Mouse (Mus musculus): ENCODE measurements around the gene P3h2.

The P3h2 gene

DNA sequence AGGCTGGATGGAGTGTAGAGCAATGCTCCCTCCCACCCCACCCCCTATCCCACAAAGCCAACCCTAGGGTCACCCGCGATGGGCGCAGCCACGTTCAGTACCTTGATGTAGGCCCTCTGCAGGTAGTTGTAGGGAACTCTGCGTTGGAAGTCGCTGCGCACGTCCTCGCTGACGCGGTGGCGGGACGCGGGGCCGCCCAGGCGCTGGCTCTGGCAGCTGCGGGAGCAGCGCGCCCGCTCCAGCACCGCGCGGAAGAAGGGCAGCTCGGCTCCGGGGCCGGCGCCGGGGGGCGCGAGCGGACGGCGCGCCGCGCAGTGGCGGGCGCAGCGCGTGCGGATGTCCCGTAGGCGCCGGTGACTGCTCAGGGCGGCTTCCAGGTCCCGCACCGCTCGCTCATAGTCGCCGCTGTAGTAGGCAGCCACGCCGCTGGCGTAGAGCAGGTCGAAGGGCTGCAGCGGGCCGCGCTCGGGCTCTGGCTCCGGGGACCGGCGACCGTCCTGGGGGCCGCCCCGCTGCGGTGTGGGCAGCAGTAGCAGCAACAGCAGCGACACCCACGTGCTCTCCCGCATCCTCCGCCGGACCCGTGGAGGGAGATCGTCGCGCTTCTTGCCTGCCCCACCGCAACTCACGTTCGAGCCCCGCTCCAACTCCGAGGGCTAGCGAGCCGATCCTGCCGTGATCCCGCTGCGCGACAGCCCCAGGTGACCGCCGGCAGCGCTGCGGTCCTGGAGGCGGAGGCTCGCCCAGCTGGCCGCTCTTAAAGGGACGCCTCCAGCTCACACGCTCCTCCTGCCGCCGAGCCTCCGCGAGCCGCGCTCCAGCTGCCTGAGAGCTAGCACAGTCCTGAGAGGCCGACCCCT, at the start of gene P3h2:
P3h2 (minus strand) TSS at position 670 of the 860 bp plus-strand sequence.
- WGBS: under 1% methylated on average over 94 of the region's 101 CpGs

DNA sequence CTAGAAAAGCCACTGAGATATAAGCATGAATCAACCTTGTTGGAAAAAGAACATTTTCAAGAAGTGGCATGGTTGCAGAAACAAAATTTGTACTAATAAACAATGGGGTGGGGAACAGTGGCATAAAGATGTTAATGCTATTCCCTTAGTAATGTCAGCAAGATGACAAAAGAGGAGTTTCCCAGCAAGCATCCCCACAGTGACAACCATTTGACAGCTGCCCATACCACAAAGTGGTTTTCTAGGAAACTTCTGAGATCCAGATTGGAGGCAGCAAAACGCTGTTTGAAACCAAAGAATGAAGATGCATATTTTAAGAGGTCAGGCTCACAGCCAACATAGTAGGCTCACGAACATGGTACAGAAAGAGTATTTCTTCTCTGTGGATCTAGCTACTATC, 46.7 kb upstream of the P3h2 start:
- 77% methylated on average over 2 of the region's 2 CpGs for WGBS

DNA sequence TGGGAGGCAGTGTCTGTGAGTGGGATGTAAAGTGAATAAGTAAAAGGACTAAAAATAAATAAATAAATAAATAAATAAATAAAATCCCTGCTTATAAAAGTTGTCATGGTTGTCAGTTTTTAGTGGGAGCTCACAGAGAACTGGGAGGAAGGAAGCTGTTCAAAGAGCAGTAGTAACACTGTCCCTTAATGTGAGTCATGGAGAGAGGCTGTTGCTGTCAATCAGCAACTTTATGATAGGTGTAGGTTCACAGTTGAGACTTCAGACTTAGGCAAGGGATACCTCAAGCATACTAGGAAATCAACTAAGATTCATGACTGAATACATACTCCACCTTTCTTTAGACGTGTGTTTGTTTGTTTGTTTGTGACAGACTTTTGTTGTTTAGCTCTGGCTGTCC, 45.4 kb upstream of the P3h2 start:
- WGBS: 81% methylated on average over 1 of the region's 1 CpGs

DNA sequence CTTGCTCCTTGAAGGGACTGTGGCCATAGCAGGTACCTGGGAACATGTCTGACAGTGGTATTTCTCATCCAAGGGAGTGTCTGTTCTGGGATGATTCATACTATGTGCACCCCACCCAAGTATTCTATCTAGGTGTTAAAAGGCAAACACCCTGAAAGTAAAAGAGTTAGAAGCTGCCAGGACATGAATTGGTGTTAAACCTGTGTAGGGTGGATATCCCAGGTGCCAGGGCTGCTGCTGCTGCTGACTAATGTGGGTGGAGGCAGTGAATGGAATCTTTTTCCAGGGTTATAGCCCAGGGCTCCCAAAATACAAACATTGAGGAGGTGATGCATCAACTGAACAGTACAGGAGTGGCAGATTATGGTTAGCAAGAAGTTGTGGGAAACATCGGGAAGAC, 41.3 kb upstream of the P3h2 start:
- 93% methylated on average over 1 of the region's 1 CpGs for WGBS

DNA sequence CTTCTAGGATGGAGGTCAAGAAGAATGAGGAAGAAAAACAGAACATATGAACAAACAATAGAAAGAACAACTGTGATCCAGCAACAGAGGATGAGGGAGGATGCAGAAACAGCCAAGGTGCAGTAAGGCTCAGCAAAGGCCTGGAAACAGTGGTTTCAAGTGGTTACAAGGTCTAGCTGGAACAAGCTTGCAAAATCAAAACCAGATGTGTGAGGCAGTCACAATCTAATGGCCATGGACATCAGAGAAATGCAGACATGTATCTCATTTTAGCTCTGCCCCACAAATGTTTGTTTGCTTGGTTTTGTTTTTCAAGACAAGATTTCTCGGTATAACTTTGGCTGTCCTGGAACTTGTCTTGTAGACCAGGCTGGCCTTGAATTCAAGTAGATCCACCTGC, 25.5 kb upstream of the P3h2 start:
- WGBS: 93% methylated on average over 1 of the region's 1 CpGs

DNA sequence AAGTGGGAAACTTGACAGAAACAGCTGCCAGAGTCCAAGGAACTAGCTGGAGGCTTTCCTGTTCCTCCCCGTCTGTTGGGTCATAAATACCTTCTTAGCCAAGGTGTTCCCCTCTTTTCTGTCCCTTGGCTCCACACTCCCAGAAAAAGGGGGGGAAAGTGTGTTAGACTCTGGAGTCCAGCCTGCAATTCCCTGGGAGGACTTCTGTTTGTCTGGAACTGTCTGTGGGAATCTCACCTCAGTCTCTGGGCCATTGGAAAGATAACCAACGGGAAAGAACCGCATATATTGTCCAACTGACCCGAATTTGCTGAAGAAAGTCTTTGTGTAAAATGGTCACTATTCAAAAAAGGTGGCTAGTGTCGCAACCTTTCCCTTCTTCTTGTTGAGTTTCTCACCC, 1.0 kb upstream of the P3h2 start:
- 73% methylated on average over 5 of the region's 5 CpGs for WGBS

DNA sequence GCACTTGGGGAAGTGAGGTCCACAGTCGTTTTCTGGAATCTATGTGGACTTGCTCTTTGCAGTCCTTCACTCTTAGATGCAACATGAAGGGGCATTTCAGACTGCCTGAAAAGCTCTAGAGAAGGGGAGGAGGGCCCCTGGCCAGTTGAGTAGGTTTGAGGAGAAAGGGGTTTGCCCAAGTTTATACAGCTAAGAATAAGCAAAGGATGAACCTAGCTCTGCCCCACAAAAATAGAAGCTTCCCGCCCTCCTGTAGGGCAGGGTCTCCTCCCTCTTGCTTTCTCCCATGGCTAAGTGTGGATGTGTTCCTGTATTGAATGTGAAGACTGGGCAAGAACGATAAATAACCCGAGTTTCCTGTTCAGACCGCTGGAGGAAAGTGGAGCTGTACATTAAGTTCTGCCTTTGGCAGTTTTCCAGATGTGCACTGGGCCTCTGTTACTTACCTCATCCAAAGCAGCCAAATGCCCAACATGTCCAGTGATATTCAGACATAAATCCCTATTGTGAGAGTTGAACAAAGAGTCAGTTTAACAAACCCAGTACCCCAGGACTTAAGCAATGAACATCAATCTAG, 545 bp upstream of the P3h2 start:
- WGBS: 16% methylated on average over 5 of the region's 5 CpGs

DNA sequence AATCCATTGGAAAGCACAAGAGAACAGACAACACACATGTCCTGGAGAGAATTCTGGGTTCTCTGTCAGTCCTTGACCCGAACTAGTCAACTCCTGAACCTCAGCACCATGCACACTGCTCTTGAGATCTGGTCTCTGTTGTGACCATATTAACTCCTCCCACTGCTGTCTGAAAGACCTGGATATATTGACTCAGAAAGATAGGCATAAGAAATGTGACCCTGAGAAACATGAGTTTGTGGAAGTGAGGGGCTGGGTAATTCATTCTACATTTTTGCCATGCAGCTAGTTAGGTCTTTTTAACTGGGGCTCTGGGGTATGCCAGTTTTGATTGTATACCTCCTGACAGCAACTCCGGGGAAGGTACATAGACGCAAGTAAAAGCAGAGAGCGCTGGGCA, 1.3 kb downstream of the P3h2 start:
- 72% methylated on average over 4 of the region's 4 CpGs for WGBS

DNA sequence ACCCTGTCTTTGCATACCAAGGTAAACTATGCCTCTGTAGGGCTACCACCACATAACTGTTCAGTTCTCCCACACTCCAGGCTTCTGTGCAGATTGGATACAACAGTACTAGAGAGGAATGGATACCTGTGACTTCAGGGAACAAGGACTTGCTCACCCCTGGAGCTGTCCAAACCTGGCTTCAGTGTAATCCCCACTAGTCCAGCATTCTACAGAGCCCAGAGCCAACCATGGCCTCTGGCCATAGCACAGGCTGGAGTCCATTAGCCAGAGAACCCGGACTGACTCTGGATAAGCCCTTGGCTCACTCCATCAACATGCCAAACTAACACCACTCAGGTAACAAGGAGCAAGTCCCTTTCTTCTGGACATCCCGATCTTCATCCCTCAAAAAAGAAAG, 2.7 kb downstream of the P3h2 start:
- 87% methylated on average over 2 of the region's 2 CpGs for WGBS

DNA sequence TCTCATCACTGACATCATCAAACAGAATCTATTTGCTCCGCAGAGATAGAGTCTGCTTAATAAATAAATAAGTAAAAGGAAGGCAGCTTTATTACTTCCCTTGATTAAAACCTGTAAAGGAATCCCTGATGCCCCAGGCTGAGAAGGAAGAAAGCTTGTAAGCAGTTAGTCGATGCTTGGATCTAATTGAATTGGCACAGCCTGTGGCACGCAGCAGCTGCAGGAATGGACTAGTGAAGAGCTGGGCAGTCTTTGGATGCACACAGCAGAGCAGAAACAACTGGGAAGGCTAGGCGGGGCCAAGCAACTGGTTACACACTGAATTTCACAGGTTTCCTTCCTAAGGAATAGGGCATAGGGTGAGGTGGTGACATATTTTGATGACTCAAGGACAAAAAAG, 5.4 kb downstream of the P3h2 start:
- 68% methylated on average over 4 of the region's 4 CpGs for WGBS

DNA sequence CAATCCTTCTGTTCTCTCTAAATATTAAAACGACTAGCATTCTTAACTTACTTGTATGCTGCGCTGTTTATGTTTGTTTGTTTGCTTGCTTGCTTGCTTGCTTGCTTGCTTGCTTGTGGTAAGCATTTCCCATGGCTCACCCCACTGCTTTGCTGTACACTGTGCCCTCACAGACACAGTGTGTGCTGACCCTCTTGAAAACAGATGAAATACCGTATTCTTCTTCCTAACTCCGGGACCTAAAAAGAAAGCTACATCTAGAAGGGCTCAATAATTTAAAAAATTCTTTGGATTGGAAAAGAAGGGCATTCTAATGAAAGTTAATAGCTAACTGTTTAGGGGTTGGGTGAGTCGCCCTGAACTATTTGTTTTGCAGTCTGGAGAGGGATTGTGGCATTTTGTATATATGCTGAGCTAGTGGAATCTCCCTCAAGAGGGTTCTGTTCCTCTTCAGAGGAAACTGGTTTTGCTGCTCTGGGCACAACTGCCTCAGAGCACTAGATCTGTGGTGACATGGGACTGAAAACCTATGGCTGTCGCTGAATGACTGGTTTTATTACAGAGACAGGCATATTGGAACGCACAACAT, 9.8 kb downstream of the P3h2 start:
- WGBS: 86% methylated on average over 7 of the region's 7 CpGs

DNA sequence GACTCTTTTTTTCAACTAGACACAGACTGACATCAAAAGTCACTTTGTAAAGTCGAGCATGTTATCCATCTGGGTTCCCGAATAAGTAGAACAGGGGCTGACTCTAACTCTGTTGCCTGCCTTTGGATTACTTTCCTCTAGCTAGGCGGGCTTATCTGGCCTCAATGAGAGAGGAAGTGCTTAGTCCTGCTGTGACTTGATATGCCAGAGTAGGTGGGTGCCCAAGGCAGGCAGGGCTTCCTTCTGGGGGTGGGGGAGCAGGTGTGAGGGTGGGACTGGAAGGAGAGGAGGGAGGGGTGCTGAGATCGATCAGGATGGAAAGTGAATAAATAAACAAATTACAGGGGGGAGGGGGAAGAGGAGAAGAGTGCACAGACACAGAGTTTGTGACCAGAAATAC, 11.7 kb downstream of the P3h2 start:
- 77% methylated on average over 4 of the region's 4 CpGs for WGBS

DNA sequence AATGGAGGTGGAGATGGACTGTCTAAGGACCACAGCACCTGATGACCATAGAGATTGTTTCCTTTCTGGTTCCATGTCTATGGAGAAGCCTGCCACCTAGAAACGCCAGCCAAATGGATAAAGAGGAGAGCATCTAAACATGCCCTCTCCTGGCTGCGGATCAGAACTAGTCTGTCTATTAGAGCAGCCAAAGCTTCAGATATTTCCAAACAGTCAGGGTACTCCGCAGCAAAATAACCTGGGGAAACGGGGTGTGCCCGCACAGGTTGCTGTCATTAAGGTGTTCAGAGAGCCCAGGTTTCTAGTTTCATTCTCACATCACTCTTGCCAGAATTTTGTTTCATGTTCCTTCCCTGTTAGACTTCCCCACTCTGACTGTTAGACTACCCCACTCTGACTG, 16.6 kb downstream of the P3h2 start:
- WGBS: 94% methylated on average over 5 of the region's 5 CpGs

DNA sequence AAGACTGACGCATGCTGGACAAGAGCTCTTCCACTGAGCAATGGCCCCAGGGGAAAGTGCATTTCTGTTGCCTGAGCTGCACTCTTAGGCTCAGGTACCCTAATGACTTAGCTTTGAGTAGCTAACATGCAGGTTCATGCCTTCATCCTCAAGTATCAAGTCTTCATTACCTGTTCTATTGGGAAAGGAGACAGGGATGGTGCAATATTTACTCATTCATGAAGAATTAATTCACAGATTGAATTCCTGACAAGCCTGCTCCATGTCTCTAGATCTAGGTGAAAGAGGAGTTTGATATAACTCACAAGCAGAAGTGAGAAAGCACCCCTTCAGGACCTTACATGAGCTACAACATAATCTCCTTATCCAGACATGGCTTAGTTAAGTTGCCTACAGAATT, 17.3 kb downstream of the P3h2 start:
- WGBS: 86% methylated on average over 1 of the region's 1 CpGs

DNA sequence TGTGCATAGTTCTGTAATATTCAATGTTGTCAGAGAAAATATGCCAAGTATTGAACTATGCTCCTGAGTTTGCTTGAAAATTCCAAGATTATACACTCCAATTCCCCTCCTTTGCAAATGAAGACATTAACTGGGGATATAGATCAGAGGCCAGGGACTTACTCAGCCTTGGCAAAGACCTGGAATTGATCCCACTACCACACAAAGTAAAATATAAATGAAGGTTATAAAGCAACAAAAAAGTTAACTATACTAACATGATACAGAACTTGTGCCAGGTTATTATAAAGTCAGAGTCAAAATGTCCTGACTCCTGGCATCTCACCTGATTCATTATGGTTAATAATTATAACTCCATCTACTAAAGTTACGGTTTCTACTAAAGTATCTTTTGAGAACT, 18.6 kb downstream of the P3h2 start:
- WGBS: 98% methylated on average over 1 of the region's 1 CpGs

DNA sequence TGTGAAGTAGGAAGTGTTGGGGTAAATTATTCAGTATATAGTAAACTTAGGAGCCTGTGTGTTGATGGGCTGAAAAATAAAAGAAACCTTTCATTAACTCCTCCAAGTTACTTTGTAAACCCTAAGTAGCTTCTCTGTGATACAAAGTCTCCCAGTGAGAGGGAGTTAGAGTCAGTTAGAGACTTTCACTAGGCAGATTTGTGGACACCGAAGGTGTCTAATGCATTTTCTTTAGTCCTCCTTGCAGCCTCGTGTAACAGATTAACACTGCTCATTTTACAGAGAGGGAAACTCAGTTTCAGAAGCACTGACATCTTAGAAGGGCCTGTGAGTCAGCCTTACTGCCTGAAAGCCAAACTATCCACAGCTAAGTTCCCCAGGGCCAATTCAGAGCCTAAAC, 20.4 kb downstream of the P3h2 start:
- WGBS: 55% methylated on average over 2 of the region's 2 CpGs

DNA sequence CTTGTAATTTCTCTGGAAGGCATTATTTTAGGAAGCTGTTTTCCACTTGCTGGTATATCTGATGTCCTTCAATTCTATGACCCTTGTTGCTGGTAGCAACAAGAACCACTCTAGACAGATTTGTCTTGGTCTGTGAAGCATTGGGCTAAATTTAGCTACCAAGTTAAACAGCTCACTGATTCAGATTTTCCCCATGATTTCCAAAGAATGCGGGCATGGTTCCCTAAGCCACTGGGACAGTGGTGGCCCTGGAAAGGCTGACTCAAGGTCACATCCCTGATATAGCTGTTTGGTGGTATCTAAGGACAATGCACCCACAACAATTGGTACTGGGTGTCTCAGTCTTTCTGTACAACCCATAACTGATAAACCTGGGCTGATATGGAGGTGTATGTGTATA, 22.8 kb downstream of the P3h2 start:
- WGBS: 81% methylated on average over 1 of the region's 1 CpGs

DNA sequence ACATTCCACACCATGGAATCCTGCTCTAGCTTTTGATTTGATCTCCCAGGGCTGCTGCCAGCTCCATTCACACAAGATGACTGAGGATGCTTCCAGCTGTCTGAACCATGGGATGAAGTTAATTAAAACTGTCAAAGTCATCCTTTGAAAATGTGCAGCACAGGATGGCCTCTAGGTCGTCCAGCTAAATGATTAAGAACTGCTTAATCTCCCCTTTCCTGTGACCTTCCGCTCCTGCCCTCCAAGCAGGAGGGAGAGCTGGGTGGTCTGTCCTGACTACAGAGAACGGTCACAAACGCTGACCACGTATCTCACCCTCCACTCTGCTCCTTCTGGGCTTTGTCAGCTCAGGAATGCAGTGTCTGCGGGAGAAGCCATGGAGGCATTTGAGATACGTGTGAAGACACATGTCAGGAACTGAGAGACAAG, 26.6 kb downstream of the P3h2 start:
- 73% methylated on average over 7 of the region's 7 CpGs for WGBS

DNA sequence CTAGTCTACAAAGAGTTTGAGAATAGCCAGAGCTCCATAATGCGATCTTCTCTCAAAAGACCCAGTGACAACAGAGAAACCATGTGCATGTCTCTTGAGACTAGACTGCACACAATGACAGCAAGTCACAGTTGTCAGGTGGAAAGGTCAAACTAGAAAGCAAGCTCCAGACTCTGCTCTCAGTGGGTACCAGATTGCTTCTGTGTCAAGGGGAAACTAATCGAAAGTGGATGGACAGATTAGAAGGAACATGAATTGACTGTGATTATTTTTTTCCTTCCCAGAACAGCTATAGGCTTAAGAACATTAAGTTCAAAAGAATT, 27.5 kb downstream of the P3h2 start:
- 73% methylated on average over 2 of the region's 2 CpGs for WGBS

DNA sequence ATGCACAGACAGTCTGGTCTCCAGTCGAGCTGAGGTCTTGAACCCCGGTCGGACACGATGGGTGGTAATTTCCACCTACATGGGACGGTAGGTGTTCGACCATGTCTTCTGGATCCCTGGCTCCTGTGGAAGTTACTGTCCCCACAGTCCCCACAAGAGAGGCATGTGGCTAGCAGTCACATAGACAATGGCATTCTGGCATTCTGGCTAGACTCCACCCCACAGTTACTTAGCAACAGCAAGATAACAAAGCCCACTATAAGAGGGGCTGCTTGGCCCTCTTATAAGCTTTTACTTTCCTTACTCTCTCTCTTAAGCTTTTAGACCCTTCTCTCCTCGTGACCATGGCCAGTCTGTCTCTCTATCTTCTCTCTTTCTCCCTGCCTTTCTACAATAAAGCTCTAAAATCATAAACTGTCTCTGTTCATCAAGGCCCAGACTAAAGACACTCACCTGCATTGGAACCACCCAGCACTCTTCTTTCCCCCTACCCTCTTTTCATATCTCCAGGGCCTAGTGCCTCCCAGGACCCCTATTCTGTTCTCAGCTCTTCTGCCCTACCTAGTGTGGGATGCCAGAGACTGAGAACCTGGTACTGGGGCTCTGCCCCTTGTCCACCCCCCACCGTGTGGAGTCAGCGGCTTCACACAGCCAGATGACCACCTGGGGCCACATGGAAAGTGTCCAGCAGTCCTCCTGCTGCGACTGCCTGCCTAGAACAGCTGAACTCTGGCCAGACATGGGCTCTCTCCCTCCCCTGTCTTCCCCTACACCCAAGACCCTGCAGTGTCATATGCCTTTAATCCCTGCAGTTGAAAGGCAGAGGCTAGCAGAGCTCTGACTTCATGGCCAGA, 28.1 kb downstream of the P3h2 start:
- 80% methylated on average over 10 of the region's 10 CpGs for WGBS

DNA sequence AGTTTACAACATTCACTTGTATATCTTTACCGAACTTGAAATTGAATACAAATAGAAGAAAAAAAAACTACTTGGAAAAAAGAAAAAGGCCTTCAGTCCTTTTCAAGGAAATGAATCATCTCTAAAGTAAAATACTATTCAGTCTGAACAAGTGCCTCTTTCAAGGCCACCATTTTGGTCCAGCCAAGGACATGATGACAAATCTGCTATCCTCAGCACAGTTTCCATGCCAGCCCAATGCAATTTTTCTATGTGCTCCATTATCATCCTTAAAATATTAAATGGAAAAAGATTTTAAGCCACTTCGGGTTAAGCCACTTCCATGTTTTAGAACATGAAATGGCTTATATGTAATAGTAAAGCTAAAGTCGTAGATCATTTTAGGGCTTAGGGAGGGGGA, 35.2 kb downstream of the P3h2 start:
- 85% methylated on average over 3 of the region's 3 CpGs for WGBS

DNA sequence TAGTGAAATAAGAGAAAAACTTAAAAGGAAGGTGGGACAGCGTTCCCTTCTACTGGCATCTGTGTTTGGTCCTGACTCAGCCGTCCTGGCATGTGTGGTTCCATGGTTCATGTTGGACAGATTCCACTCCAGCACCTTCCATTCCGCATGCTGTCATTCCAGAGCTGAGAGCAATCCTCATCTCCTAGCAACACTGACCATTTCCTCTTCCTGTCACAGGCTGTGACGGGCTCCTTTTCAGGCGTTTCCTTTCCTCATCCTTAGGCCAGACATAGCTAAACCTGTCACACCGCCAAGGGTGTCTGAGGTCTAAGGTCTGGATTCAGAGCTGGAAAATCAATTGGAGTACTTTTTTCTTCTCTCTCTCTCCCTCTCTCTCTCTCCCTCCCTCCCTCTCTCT, 40.5 kb downstream of the P3h2 start:
- WGBS: 55% methylated on average over 6 of the region's 6 CpGs
